Mouse (Mus musculus) liver, adult (tissue): ENCODE measurements around the gene Vamp9.

Experiments used
- GATA4 ChIP-seq: IDR thresholded peaks from 2 replicates; pipeline ENCODE4 v1.6.1; 2014; ENCODE audit warnings: mild to moderate bottlenecking, low read length; ENCODE audit not compliant: insufficient replicate concordance

The Vamp9 gene

DNA sequence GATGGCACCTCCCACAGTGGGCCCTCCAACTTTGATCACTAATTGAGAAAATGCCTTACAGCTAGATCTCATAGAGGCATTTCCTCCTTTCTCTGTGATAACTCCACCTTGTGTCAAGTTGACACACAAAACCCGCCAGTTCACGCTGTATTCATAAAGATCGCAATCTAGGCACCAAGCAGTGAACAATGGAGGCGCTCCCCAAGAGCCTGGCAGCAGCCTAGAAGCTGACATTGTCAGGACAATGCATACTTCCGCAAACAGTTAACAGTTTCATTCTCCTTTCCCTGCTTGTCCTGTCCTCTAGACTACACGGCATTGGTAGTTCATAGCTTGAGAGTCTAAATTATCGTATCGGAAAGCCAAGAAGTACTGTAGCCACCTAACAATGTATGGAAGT is 16.0 kb downstream of the Vamp9 start:
- TF ChIP-seq GATA4, result no peak

GRCm38 (mm10) chr5:99927951-99928350 is 21.9 kb downstream of the Vamp9 start:
- TF ChIP-seq GATA4, result no peak

- TF ChIP-seq GATA4, result no peak
Observed at GRCm38 (mm10) chr5:99931910-99932309, 25.9 kb downstream of the Vamp9 start.

- TF ChIP-seq GATA4, result no peak
Observed at GRCm38 (mm10) chr5:99939440-99939839, 33.4 kb downstream of the Vamp9 start.

GRCm38 (mm10) chr5:99941273-99941672 is 35.2 kb downstream of the Vamp9 start:
- no peak for TF ChIP-seq GATA4

GRCm38 (mm10) chr5:99941776-99942502 is 35.9 kb downstream of the Vamp9 start:
- no peak for TF ChIP-seq GATA4

- no peak for TF ChIP-seq GATA4
Observed at GRCm38 (mm10) chr5:99952513-99952912, 46.5 kb downstream of the Vamp9 start.

GRCm38 (mm10) chr5:99953883-99954282 is 47.8 kb downstream of the Vamp9 start:
- TF ChIP-seq GATA4, result no peak

DNA sequence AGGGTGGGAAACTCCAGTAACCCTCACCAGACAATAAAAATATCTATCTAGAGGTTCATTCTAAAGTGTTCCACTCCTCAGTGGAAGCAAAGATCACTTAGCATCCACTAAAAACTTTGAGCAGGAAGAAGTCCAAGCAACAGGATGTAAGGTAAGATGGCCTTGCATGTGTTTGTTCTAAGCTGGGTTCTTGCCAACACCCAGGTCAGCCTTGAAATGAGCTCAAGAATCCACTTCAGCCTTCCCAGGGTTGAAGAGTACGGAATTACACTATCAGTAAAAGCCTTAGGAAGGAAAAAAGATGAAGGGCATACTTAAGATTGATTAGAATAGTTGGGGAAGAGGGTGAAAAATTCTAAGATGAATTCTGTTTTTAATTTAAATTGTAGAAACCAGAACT is 52.6 kb downstream of the Vamp9 start:
- TF ChIP-seq GATA4, result no peak

GRCm38 (mm10) chr5:99959236-99959936 is 53.3 kb downstream of the Vamp9 start:
- no peak for TF ChIP-seq GATA4

DNA sequence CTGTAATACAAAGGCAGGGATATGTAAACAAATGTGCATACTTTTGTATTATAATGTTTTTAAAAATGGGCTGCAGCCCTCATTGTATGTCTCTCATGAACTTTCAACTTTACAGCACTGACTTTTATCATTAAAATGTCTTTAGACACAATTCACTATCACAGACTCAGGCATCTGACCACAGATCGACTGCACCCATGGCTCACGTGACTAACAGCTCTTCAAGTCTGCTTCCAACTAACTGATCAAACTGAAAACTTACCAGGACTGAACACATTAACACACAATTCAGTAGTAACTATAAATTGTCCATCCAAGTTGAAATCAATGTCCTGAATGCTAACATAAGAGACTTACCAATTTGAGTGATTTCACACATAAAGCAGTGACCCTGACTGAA is 53.9 kb downstream of the Vamp9 start:
- no peak for TF ChIP-seq GATA4

DNA sequence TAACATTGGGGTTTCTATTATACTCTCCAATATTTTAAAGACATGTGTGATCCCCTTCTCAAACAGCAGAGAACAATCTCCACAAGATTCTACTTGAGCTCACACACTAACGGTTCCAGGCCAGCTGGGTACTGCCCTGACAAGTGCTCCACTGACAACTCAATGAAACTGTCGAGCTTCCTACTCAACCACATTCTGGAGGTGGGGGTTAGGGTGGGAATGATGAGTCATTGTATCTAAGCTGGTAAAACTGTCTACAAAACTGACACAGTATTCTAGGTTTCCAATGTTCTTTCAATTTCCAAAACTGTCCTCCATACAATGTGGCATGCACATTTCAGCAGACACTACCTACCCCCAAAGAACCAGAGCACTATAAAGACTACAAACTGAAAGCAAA is 67.9 kb downstream of the Vamp9 start:
- TF ChIP-seq GATA4, result no peak

GRCm38 (mm10) chr5:99975061-99975460 is 69.0 kb downstream of the Vamp9 start:
- TF ChIP-seq GATA4, result no peak

DNA sequence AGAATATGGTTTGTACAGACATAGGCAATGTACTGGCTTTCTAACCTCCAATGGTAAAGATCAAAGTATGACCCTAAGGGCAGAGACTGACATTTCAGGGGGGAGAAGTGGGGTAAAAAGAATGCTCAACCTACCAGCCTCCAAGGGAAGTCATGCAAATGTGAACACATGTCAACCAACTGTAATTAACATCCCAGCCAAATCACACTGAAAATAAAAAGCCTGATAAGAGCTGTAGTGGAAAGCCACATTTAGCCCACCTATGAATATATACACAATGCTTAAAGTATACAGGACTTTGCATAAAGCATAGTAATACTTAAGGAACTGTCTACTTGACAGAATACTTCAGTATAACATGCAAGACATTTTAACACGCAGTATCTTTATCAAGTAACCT is 69.7 kb downstream of the Vamp9 start:
- TF ChIP-seq GATA4, result no peak

- TF ChIP-seq GATA4, result no peak
Observed at GRCm38 (mm10) chr5:99976334-99976955, 70.4 kb downstream of the Vamp9 start.

- TF ChIP-seq GATA4, result no peak
Observed at GRCm38 (mm10) chr5:99977516-99978301, 71.7 kb downstream of the Vamp9 start.
